Mouse (Mus musculus): ENCODE measurements at regions not wholly inside any gene's neighbourhood (a gene's known extent, or its start where the extent isn't known, plus 50 kb on each side); places are given as distances from the start of the nearest gene placed in this dataset.

- in situ Hi-C loops (cut with MboI; ENCODE audit: low pct_ligation_motif_present, low pct_unique_long_range_greater_than_20kb, low sequenced_read_pairs): no loop called here
These were observed 51.1 kb upstream of the Adra1b start for GRCm38 (mm10) chr11:43952151-43952550.

GRCm38 (mm10) chr11:43958241-43958975, 57.4 kb upstream of the Adra1b start:
- dilution Hi-C loops (cut with MboI; ENCODE audit: extremely low pct_ligation_motif_present, extremely low pct_unique_long_range_greater_than_20kb, low sequenced_read_pairs): no loop called here
- Histone ChIP-seq H3K4me3 (replicated peaks in 1 of 3; ENCODE audit: low read depth in 2 of 3, low read length in 2 of 3, poor library complexity in 1 of 3) (no peak overlapping the region), H3K4me1 (ENCODE audit: control insufficient read depth in 1 of 2, insufficient read depth in 2 of 2) (no peaks in the 10 kb centered on the region), H3K27me3 (replicated peaks) (no peaks in the 10 kb centered on the region), H3K9ac (ENCODE audit: insufficient read depth, low read depth) (no peak overlapping the region), H3K79me2 (replicated peaks; ENCODE audit: control insufficient read depth, extremely low read depth, insufficient read depth, poor library complexity, severe bottlenecking) (no peaks in the 10 kb centered on the region), H3K27ac (ENCODE audit: insufficient read depth, low read depth) (no peak overlapping the region), H3K9me3 (replicated peaks; ENCODE audit: low read length) (no peaks in the 10 kb centered on the region), H3K4me2 (ENCODE audit: insufficient read depth, low read depth, poor library complexity, severe bottlenecking) (no peak overlapping the region), H3K36me3 (replicated peaks in 1 of 2; ENCODE audit: control insufficient read depth in 1 of 2, insufficient read depth in 1 of 2, low read length in 1 of 2) (no peaks in the 10 kb centered on the region)
- no peak for TF ChIP-seq KAT2A (IDR thresholded peaks at IDR 0.05; ENCODE audit: insufficient replicate concordance, low read length)
- no peak for TF ChIP-seq USF1 (IDR thresholded peaks at IDR 0.05; ENCODE audit: low read depth, low read length)
- no peak for TF ChIP-seq NRF1 (IDR thresholded peaks at IDR 0.05; ENCODE audit: low read depth, low read length)
- no peak for TF ChIP-seq SIN3A (IDR thresholded peaks at IDR 0.05; ENCODE audit: low read length)
- no peak for TF ChIP-seq HCFC1 (IDR thresholded peaks at IDR 0.05; ENCODE audit: low read depth, low read length)
- TF ChIP-seq EP300 (IDR thresholded peaks at IDR 0.05; ENCODE audit: low read length): no peak
- TF ChIP-seq RCOR1 (conservative IDR thresholded peaks at IDR 0.05; ENCODE audit: low read depth, low read length): no peak
- TF ChIP-seq RAD21 (IDR thresholded peaks at IDR 0.05; ENCODE audit: low read depth, low read length): no peak
- no peak for TF ChIP-seq POLR2A (IDR thresholded peaks at IDR 0.05; ENCODE audit: low read depth, low read length)
- TF ChIP-seq MEF2A (IDR thresholded peaks at IDR 0.05; ENCODE audit: borderline replicate concordance, low read depth, low read length): no peak
- no peak for TF ChIP-seq CHD2 (IDR thresholded peaks at IDR 0.05; ENCODE audit: low read length)
- TF ChIP-seq JUN (IDR thresholded peaks at IDR 0.05; ENCODE audit: insufficient read depth, low read depth, low read length): no peak
- in situ Hi-C loops (cut with MboI; ENCODE audit: low pct_ligation_motif_present, low pct_unique_long_range_greater_than_20kb, low sequenced_read_pairs): no loop called here
- no peak for DNase-seq (ENCODE audit: extremely low read depth)

More at GRCm38 (mm10) chr11:43952151-43952550, 51.1 kb upstream of the Adra1b start:
- no peak overlapping the region for H3K4me3 ChIP-seq (replicated peaks in 1 of 3; ENCODE audit: low read depth in 2 of 3, low read length in 2 of 3, poor library complexity in 1 of 3)
- dilution Hi-C loops (cut with MboI; ENCODE audit: extremely low pct_ligation_motif_present, extremely low pct_unique_long_range_greater_than_20kb, low sequenced_read_pairs): no loop called here
- no peak for TF ChIP-seq SMC3 (IDR thresholded peaks at IDR 0.05; ENCODE audit: low read depth, low read length)
- TF ChIP-seq IRF4 (IDR thresholded peaks at IDR 0.05; ENCODE audit: low read depth, low read length): no peak
- no peak for TF ChIP-seq JUND (conservative IDR thresholded peaks at IDR 0.05; ENCODE audit: low read depth, low read length)
- TF ChIP-seq MEF2A (IDR thresholded peaks at IDR 0.05; ENCODE audit: borderline replicate concordance, low read depth, low read length): no peak
- no peak for TF ChIP-seq CTCF (conservative IDR thresholded peaks at IDR 0.05 in 1 of 2, IDR thresholded peaks at IDR 0.05 in 1 of 2; ENCODE audit: low read depth in 2 of 2, low read length in 2 of 2)
- no peak for TF ChIP-seq MAX (IDR thresholded peaks at IDR 0.05; ENCODE audit: low read length)
- no peak for TF ChIP-seq RCOR1 (conservative IDR thresholded peaks at IDR 0.05; ENCODE audit: low read depth, low read length)
- TF ChIP-seq ELF1 (IDR thresholded peaks at IDR 0.05; ENCODE audit: low read depth, low read length): no peak
- no peak for TF ChIP-seq CHD1 (IDR thresholded peaks at IDR 0.05; ENCODE audit: low read depth, low read length)
- TF ChIP-seq RAD21 (IDR thresholded peaks at IDR 0.05; ENCODE audit: low read depth, low read length): no peak
- TF ChIP-seq USF1 (IDR thresholded peaks at IDR 0.05; ENCODE audit: low read depth, low read length): no peak
- TF ChIP-seq KAT2A (IDR thresholded peaks at IDR 0.05; ENCODE audit: insufficient replicate concordance, low read length): no peak
- TF ChIP-seq MAFK (IDR thresholded peaks at IDR 0.05; ENCODE audit: insufficient replicate concordance, low read length): no peak
- peaks cover 0 to 7% of the 10 kb centered on the region in 2 experiments; a peak in 2 of 4 replicates for H3K4me1 ChIP-seq (ENCODE audit: control insufficient read depth in 1 of 2, insufficient read depth in 2 of 2)
- H3K79me2 ChIP-seq (replicated peaks; ENCODE audit: control insufficient read depth, extremely low read depth, insufficient read depth, poor library complexity, severe bottlenecking): no peaks in the 10 kb centered on the region
- H3K9ac ChIP-seq (ENCODE audit: insufficient read depth, low read depth): no peak overlapping the region
- H3K9me3 ChIP-seq (replicated peaks; ENCODE audit: low read length): no peaks in the 10 kb centered on the region
- no peak for DNase-seq (ENCODE audit: extremely low read depth)
- H3K36me3 ChIP-seq (replicated peaks in 1 of 2; ENCODE audit: control insufficient read depth in 1 of 2, insufficient read depth in 1 of 2, low read length in 1 of 2): no peaks in the 10 kb centered on the region
- no peak overlapping the region for H3K4me2 ChIP-seq (ENCODE audit: insufficient read depth, low read depth, poor library complexity, severe bottlenecking)
- no peak overlapping the region for H3K27ac ChIP-seq (ENCODE audit: insufficient read depth, low read depth)
- no peaks in the 10 kb centered on the region for H3K27me3 ChIP-seq (replicated peaks)

Data from CH12.LX (cell line).